Mouse (Mus musculus): ENCODE results near the gene Arhgef2. TPM values are rescaled to one million over a fixed set of nuclear protein-coding genes. Genes with fewer than 3 reads are reported as not detected.

The Arhgef2 gene
- polyA plus RNA-seq, 1 experiment from 2014 or later = 138 TPM

- H3K27me3 ChIP-seq (replicated peaks) = no peaks in the 10 kb centered on the region
- no peak overlapping the region for H3K27ac ChIP-seq
- H3K4me3 ChIP-seq = no peak overlapping the region
- H3K4me2 ChIP-seq = no peak overlapping the region
- peaks cover 38% of the 10 kb centered on the region for H3K36me3 ChIP-seq (replicated peaks)
- no peaks in the 10 kb centered on the region for H3K4me1 ChIP-seq
- H3K9me3 ChIP-seq = no peaks in the 10 kb centered on the region
- H3K9ac ChIP-seq = no peak overlapping the region
- ATAC-seq (replicated peaks) = no peak
- WGBS = 73% methylated on average over 10 of the region's 10 CpGs
Observed at GRCm38 (mm10) chr3:88649186-88649585, 43.4 kb downstream of the Arhgef2 start.

- no peak overlapping the region for H3K9ac ChIP-seq
- no peak for ATAC-seq (replicated peaks)
- no peak overlapping the region for H3K27ac ChIP-seq
- peaks cover 30% of the 10 kb centered on the region for H3K36me3 ChIP-seq (replicated peaks)
- no peak overlapping the region for H3K4me2 ChIP-seq
- H3K27me3 ChIP-seq (replicated peaks) = no peaks in the 10 kb centered on the region
- H3K4me3 ChIP-seq = no peak overlapping the region
- no peaks in the 10 kb centered on the region for H3K9me3 ChIP-seq
- WGBS = 95% methylated on average over 13 of the region's 13 CpGs
- H3K4me1 ChIP-seq = no peaks in the 10 kb centered on the region
Observed at GRCm38 (mm10) chr3:88649967-88650366, 44.2 kb downstream of the Arhgef2 start.

GRCm38 (mm10) chr3:88650713-88651504, 45.1 kb downstream of the Arhgef2 start:
- no peak overlapping the region for H3K4me3 ChIP-seq
- 82% methylated on average over 13 of the region's 13 CpGs for WGBS
- H3K4me2 ChIP-seq = no peak overlapping the region

GRCm38 (mm10) chr3:88651669-88652618, 46.2 kb downstream of the Arhgef2 start:
- 84% methylated on average over 18 of the region's 18 CpGs for WGBS
- no peak overlapping the region for H3K9ac ChIP-seq
- peaks cover 11% of the 10 kb centered on the region for H3K36me3 ChIP-seq (replicated peaks)
- no peak overlapping the region for H3K27ac ChIP-seq
- ATAC-seq (replicated peaks) = no peak
- H3K9me3 ChIP-seq = no peaks in the 10 kb centered on the region
- H3K27me3 ChIP-seq (replicated peaks) = no peaks in the 10 kb centered on the region
- H3K4me3 ChIP-seq = no peak overlapping the region
- H3K4me2 ChIP-seq = no peak overlapping the region
- H3K4me1 ChIP-seq = no peaks in the 10 kb centered on the region

More at GRCm38 (mm10) chr3:88650713-88651504, 45.1 kb downstream of the Arhgef2 start:
- Histone ChIP-seq H3K27me3 (replicated peaks) (no peaks in the 10 kb centered on the region), H3K9ac (no peak overlapping the region), H3K27ac (no peak overlapping the region), H3K36me3 (replicated peaks) (peaks cover 21% of the 10 kb centered on the region), H3K9me3 (no peaks in the 10 kb centered on the region), H3K4me1 (no peaks in the 10 kb centered on the region)
- ATAC-seq (replicated peaks) = no peak

GRCm38 (mm10) chr3:88652846-88653515, 47.2 kb downstream of the Arhgef2 start, which contains the start of gene Rxfp4:
Gene Rxfp4 (minus strand): TSS chr3:88653142.
- 89% methylated on average over 17 of the region's 17 CpGs for WGBS
- Histone ChIP-seq H3K4me3 (no peak within 1 kb of the TSS), H3K9me3 (no peaks in the 10 kb centered on the region), H3K4me1 (no peaks in the 10 kb centered on the region), H3K27me3 (replicated peaks) (no peaks in the 10 kb centered on the region), H3K36me3 (replicated peaks) (peaks cover 2% of the 10 kb centered on the region; the same call in 1 of the 2 replicates), H3K27ac (no peak within 1 kb of the TSS), H3K4me2 (no peak within 1 kb of the TSS), H3K9ac (no peak within 1 kb of the TSS)
- ATAC-seq (replicated peaks) = no peak

GRCm38 (mm10) chr3:88653516-88654370, 48.0 kb downstream of the Arhgef2 start:
- Histone ChIP-seq H3K4me1 (no peaks in the 10 kb centered on the region), H3K27ac (no peak overlapping the region), H3K27me3 (replicated peaks) (no peaks in the 10 kb centered on the region), H3K9ac (no peak overlapping the region), H3K9me3 (no peaks in the 10 kb centered on the region), H3K4me3 (no peak overlapping the region), H3K36me3 (replicated peaks) (no peaks in the 10 kb centered on the region), H3K4me2 (no peak overlapping the region)
- 80% methylated on average over 6 of the region's 6 CpGs for WGBS
- no peak for ATAC-seq (replicated peaks)

GRCm38 (mm10) chr3:88654621-88655020, 48.9 kb downstream of the Arhgef2 start:
- H3K27ac ChIP-seq = no peak overlapping the region
- no peaks in the 10 kb centered on the region for H3K4me1 ChIP-seq
- no peak for ATAC-seq (replicated peaks)
- WGBS = 84% methylated on average over 4 of the region's 4 CpGs
- no peak overlapping the region for H3K9ac ChIP-seq
- no peaks in the 10 kb centered on the region for H3K9me3 ChIP-seq
- no peak overlapping the region for H3K4me2 ChIP-seq
- no peaks in the 10 kb centered on the region for H3K36me3 ChIP-seq (replicated peaks)
- no peak overlapping the region for H3K4me3 ChIP-seq
- H3K27me3 ChIP-seq (replicated peaks) = no peaks in the 10 kb centered on the region

GRCm38 (mm10) chr3:88655619-88656018, 49.9 kb downstream of the Arhgef2 start:
- Histone ChIP-seq H3K27me3 (replicated peaks) (no peaks in the 10 kb centered on the region), H3K9me3 (no peaks in the 10 kb centered on the region), H3K4me3 (no peak overlapping the region), H3K4me2 (no peak overlapping the region), H3K4me1 (no peaks in the 10 kb centered on the region), H3K36me3 (replicated peaks) (no peaks in the 10 kb centered on the region), H3K27ac (no peak overlapping the region), H3K9ac (no peak overlapping the region)
- 81% methylated on average over 8 of the region's 8 CpGs for WGBS
- ATAC-seq (replicated peaks) = no peak

- no peak for ATAC-seq (replicated peaks)
- Histone ChIP-seq H3K27me3 (replicated peaks) (no peaks in the 10 kb centered on the region), H3K27ac (no peak overlapping the region), H3K4me1 (no peaks in the 10 kb centered on the region), H3K4me3 (no peak overlapping the region), H3K4me2 (no peak overlapping the region), H3K9me3 (no peaks in the 10 kb centered on the region), H3K36me3 (replicated peaks) (no peaks in the 10 kb centered on the region), H3K9ac (no peak overlapping the region)
- WGBS = 66% methylated on average over 5 of the region's 5 CpGs
Observed at GRCm38 (mm10) chr3:88658441-88659127, 52.8 kb downstream of the Arhgef2 start.

- no peak for ATAC-seq (replicated peaks)
- WGBS = 54% methylated on average over 6 of the region's 6 CpGs
- no peak overlapping the region for H3K27ac ChIP-seq
Observed at GRCm38 (mm10) chr3:88659798-88660197, 54.0 kb downstream of the Arhgef2 start.

GRCm38 (mm10) chr3:88664095-88664494, 58.3 kb downstream of the Arhgef2 start:
- H3K4me2 ChIP-seq = no peak overlapping the region
- H3K4me3 ChIP-seq = no peak overlapping the region
- no peaks in the 10 kb centered on the region for H3K36me3 ChIP-seq (replicated peaks)
- no peaks in the 10 kb centered on the region for H3K4me1 ChIP-seq
- no peaks in the 10 kb centered on the region for H3K9me3 ChIP-seq
- no peak for ATAC-seq (replicated peaks)
- no peaks in the 10 kb centered on the region for H3K27me3 ChIP-seq (replicated peaks)
- WGBS = 86% methylated on average over 4 of the region's 4 CpGs
- no peak overlapping the region for H3K27ac ChIP-seq
- H3K9ac ChIP-seq = no peak overlapping the region

More at GRCm38 (mm10) chr3:88659798-88660197, 54.0 kb downstream of the Arhgef2 start:
- H3K9ac ChIP-seq = no peak overlapping the region
- no peaks in the 10 kb centered on the region for H3K36me3 ChIP-seq (replicated peaks)
- no peaks in the 10 kb centered on the region for H3K27me3 ChIP-seq (replicated peaks)
- no peaks in the 10 kb centered on the region for H3K4me1 ChIP-seq
- no peak overlapping the region for H3K4me2 ChIP-seq
- H3K9me3 ChIP-seq = no peaks in the 10 kb centered on the region
- no peak overlapping the region for H3K4me3 ChIP-seq

All from midbrain, embryonic 15.5 days (tissue).